Mouse (Mus musculus) thymus, adult 2 months (tissue): ENCODE data around the gene Gmpr.

Experiments used
- CTCF ChIP-seq: fragments of 200-500 bp; IDR thresholded peaks from 2 replicates; pipeline ENCODE4 v1.5.1; 2012; ENCODE audit warnings: mild to moderate bottlenecking, control low read depth, low read length, moderate library complexity, borderline replicate concordance; ENCODE audit not compliant: control insufficient read depth, poor library complexity, insufficient read depth; ENCODE audit errors: extremely low read depth
- POLR2A ChIP-seq: fragments of 200-500 bp; IDR thresholded peaks from 2 replicates; pipeline ENCODE4 v1.6.1; 2012; ENCODE audit warnings: mild to moderate bottlenecking, low read length, control low read depth, moderate library complexity; ENCODE audit not compliant: control insufficient read depth, poor library complexity, insufficient read depth; ENCODE audit errors: extremely low read depth

DNA sequence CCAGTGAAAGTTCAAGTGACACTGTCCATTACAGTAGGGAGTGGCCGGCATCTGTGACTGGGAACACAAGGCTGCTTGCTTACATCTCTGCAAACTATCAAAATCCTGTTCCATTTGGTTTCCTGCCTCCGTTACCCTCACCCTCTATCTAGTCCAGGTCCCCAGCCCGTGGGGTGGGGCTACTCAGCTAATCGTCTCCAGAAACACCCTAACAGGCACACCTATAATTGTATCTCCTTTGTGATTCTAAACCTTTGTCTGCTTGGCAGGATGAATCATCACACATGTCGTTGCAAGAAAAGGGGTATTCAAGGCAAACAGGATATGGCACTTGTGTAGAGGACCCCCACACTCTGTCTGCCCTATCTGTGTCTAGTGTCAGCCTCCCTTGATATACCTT is 40.3 kb downstream of the Gmpr start:
- no peak for TF ChIP-seq POLR2A
- no peak for TF ChIP-seq CTCF
